ENCODE assay signal across 8 mouse cellular contexts in genomic region chr4:143298431-143299315, GRCm38 (mm10). TPM values are rescaled to one million over a fixed set of nuclear protein-coding genes. Genes with fewer than 3 reads are reported as not detected.
A peak's percentile ranks its signal among the peaks of the same experiment; 100 is the strongest.
DNase-seq lines count a peak whose midpoint lies in the region; ATAC-seq and TF ChIP-seq lines count a peak whose summit lies in the region.

No protein-coding gene starts in this region.

- H3K4me3 ChIP-seq in cerebellum, adult 2 months (replicated peaks; ENCODE audit: insufficient read depth, low read depth, low read length), result no peak overlapping the region
- H3K4me3 ChIP-seq in heart, embryonic 10.5 days, result peak overlapping the region; percentile 65
- peak overlapping the region; percentile 62 for H3K4me3 ChIP-seq in limb, embryonic 10.5 days
- peak overlapping the region; percentile 57 for H3K4me3 ChIP-seq in neural tube, embryonic 12.5 days

- H3K27me3 ChIP-seq in cerebellum, adult 2 months (ENCODE audit: control insufficient read depth, insufficient read depth, low read length), result no peaks in the 10 kb centered on the region; the same call in 1 of the 2 replicates
- H3K27me3 ChIP-seq in heart, embryonic 10.5 days (ENCODE audit: insufficient read depth, poor library complexity, severe bottlenecking), result peaks cover 25% of the 10 kb centered on the region
- peaks cover 26% of the 10 kb centered on the region for H3K27me3 ChIP-seq in limb, embryonic 10.5 days (ENCODE audit: low read depth, poor library complexity, severe bottlenecking)
- no peaks in the 10 kb centered on the region for H3K27me3 ChIP-seq in neural tube, embryonic 12.5 days (replicated peaks)

- peak overlapping the region; percentile 77 for H3K4me2 ChIP-seq in neural tube, embryonic 12.5 days (replicated peaks)

- peak overlapping the region; percentile 59 for H3K9ac ChIP-seq in neural tube, embryonic 12.5 days

- TF ChIP-seq CTCF in cerebellum, adult 2 months (IDR thresholded peaks at IDR 0.05; ENCODE audit: borderline replicate concordance, insufficient read depth, low read depth, low read length), result no peak

- H3K27ac ChIP-seq in cerebellum, adult 2 months (ENCODE audit: insufficient read depth, low read length), result no peak overlapping the region
- peak overlapping the region; percentile 82; the same call in 1 of the 2 replicates for H3K27ac ChIP-seq in heart, embryonic 10.5 days
- peak overlapping the region; percentile 90 for H3K27ac ChIP-seq in limb, embryonic 10.5 days
- peak overlapping the region; percentile 32; the same call in 1 of the 2 replicates for H3K27ac ChIP-seq in neural tube, embryonic 12.5 days

- WGBS in cerebellum, adult 2 months, result 4% methylated on average over 24 of the region's 24 CpGs
- WGBS in heart, embryonic 10.5 days, result 6% methylated on average over 24 of the region's 24 CpGs
- 3% methylated on average over 24 of the region's 24 CpGs for WGBS in limb, embryonic 10.5 days
- WGBS in neural tube, embryonic 12.5 days, result 2% methylated on average over 24 of the region's 24 CpGs

- TF ChIP-seq POLR2A in cerebellum, adult 2 months (IDR thresholded peaks at IDR 0.05; ENCODE audit: borderline replicate concordance, insufficient read depth, low read length), result no peak

- 0 out of 2 replicates have a peak, but pooled peaks cover 3% of the 10 kb centered on the region for H3K36me3 ChIP-seq in heart, embryonic 10.5 days
- 0 out of 2 replicates have a peak, but pooled peaks cover under 1% of the 10 kb centered on the region for H3K36me3 ChIP-seq in limb, embryonic 10.5 days
- H3K36me3 ChIP-seq in neural tube, embryonic 12.5 days, result peaks cover 7% of the 10 kb centered on the region

- ATAC-seq in neural tube, embryonic 12.5 days (ENCODE audit: low FRiP score, low read depth), result peak; percentile 51

- DNase-seq in cerebellum, postnatal 10 days, result peak; percentile 72 to 77
- DNase-seq in cerebellum, adult 2 months, result no peak
- DNase-seq in NIH3T3 (ENCODE audit: low read depth), result peak; percentile 64
- DNase-seq in heart, embryonic 10.5 days (ENCODE audit: low spot score), result no peak
- peak; percentile 65 for DNase-seq in limb, embryonic 10.5 days (ENCODE audit: low spot score)
- DNase-seq in cerebellum, adult 9-10 months, result no peak
- no peak for DNase-seq in left cerebral cortex, adult 9 months (ENCODE audit: low spot score in 2 of 2)

- peaks cover 10% of the 10 kb centered on the region; the same call in 1 of the 2 replicates for H3K4me1 ChIP-seq in cerebellum, adult 2 months (ENCODE audit: control insufficient read depth, insufficient read depth, low read length)
- peaks cover 50% of the 10 kb centered on the region for H3K4me1 ChIP-seq in heart, embryonic 10.5 days
- H3K4me1 ChIP-seq in limb, embryonic 10.5 days, result peaks cover 46% of the 10 kb centered on the region
- H3K4me1 ChIP-seq in neural tube, embryonic 12.5 days, result peaks cover 46% of the 10 kb centered on the region

- H3K9me3 ChIP-seq in heart, embryonic 10.5 days, result no peaks in the 10 kb centered on the region
- no peaks in the 10 kb centered on the region for H3K9me3 ChIP-seq in limb, embryonic 10.5 days (replicated peaks)
- H3K9me3 ChIP-seq in neural tube, embryonic 12.5 days, result 0 out of 2 replicates have a peak, but pooled peaks cover 2% of the 10 kb centered on the region

RNA-seq across cellular contexts. Expression of gene Pdpn, which starts 0.7 kb away (rescaled TPM):
- 7.7 and 8.4 TPM in 2 replicates for polyA plus RNA-seq in cerebellum, adult 2 months (2012; rRNA removed)
- polyA plus RNA-seq in heart, embryonic 10.5 days (2016; fragmentation: Nextera tagmentation; extraction: Ambion mirVana), result 22.8 and 29.8 TPM in 2 replicates
- polyA plus RNA-seq in limb, embryonic 10.5 days (2016; fragmentation: Nextera tagmentation; extraction: Ambion mirVana), result 20.0 and 25.8 TPM in 2 replicates
- 116 and 121 TPM in 2 replicates for polyA plus RNA-seq in neural tube, embryonic 12.5 days (2016; fragmentation: Nextera tagmentation; extraction: Ambion mirVana)

RNA-seq across cellular contexts. Expression of gene Lrrc38, which starts 50.9 kb away (rescaled TPM):
- 7.6 and 7.7 TPM in 2 replicates for polyA plus RNA-seq in cerebellum, adult 2 months (2012; rRNA removed)
- 0.14 TPM in 1 of 2 replicates, not detected in the other for polyA plus RNA-seq in heart, embryonic 10.5 days (2016; fragmentation: Nextera tagmentation; extraction: Ambion mirVana)
- 0.08 and 0.14 TPM in 2 replicates for polyA plus RNA-seq in limb, embryonic 10.5 days (2016; fragmentation: Nextera tagmentation; extraction: Ambion mirVana)
- polyA plus RNA-seq in neural tube, embryonic 12.5 days (2016; fragmentation: Nextera tagmentation; extraction: Ambion mirVana), result 0.79 and 0.86 TPM in 2 replicates

Comparison
In these comparisons a context has a peak if more than half of its experiments do, and no peak if none do; other contexts are left out.
1. DNase-seq: peak in cerebellum, postnatal 10 days (2 of 2), NIH3T3 (single experiment) and limb, embryonic 10.5 days (single experiment); none in cerebellum, adult 2 months (0 of 2), heart, embryonic 10.5 days (single experiment), cerebellum, adult 9-10 months (single experiment) and left cerebral cortex, adult 9 months (0 of 2).